Mouse (Mus musculus): ENCODE data around the gene Nfyb.

DNA sequence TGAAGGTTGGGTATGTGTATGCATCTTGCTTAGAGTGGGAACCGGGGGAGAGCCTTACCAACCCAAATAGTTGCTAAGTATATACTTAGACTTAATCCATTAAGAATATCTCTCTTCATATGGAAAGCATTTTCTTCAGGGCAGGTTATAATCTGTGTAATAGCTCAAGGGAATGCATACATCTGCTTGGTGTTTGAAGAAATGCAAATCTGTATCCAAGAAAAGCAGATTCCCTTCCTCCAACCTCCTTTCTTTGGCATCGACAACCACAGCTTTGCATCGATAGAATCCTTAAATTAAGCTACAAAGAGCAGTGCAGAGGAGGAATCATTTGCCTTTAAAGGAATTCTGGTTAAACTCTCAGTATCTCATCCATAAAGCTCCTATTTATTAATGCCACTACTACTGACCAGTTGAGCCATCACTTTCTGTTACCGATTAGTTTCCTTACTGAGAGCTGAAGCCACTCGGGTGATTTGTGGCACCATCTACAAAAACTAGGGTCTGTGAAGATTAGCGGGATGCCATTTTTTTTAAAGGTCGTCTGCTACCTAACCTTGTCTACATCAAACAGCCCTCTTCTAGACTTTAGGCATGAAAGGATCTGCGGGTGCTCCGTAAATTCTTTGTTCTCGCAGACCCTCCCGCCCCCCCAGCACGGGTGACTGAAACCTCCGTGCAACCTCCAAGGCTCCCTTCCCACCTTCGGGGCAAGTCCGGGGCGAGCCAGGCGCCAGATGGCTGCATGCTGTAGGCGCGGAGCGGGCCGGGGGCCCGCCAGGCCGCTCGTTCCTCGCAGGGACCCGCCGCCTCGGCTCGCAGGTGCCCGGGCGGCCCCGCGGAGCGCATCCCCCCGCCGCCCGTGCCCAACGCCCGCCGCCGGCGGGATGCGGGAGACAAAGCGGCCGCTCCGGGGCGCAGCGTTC is 925 bp downstream of the Nfyb start:
- TF ChIP-seq GATA1 (IDR thresholded peaks at IDR 0.05; ENCODE audit: borderline replicate concordance, low read length), result no peak
- TF ChIP-seq FLI1 (IDR thresholded peaks at IDR 0.05; ENCODE audit: low read length), result no peak

Data from megakaryocyte, embryonic 14.5 days (primary cell).